Mouse (Mus musculus) myocyte (in vitro differentiated cells): ENCODE data around the gene Fam189b. TPM values are rescaled to one million over a fixed set of nuclear protein-coding genes. Genes with fewer than 3 reads are reported as not detected.
A peak's percentile ranks its signal among the peaks of the same experiment; 100 is the strongest.

ENCODE experiments used
- H3K27me3 ChIP-seq: one replicate; pipeline ENCODE4 v1.6.1; 2011; ENCODE audit not compliant: control insufficient read depth, insufficient read depth, insufficient read length
- H3K36me3 ChIP-seq: one replicate; pipeline ENCODE4 v1.6.1; 2011; ENCODE audit not compliant: control insufficient read depth, insufficient read depth
- H3K4me2 ChIP-seq: one replicate; pipeline ENCODE4 v1.6.1; 2011; ENCODE audit warnings: low read depth, control low read depth
- H3K4me3 ChIP-seq: one replicate; pipeline ENCODE4 v1.5.1; 2011; ENCODE audit warnings: mild to moderate bottlenecking, control low read depth, moderate library complexity
- H3K79me2 ChIP-seq: one replicate; pipeline ENCODE4 v1.6.1; 2011; ENCODE audit not compliant: control insufficient read depth, insufficient read depth
- H3ac ChIP-seq: one replicate; pipeline ENCODE4 v1.6.1; 2011; ENCODE audit not compliant: control insufficient read depth, insufficient read length
- CEBPB ChIP-seq: IDR thresholded peaks from 2 replicates; pipeline ENCODE4 v1.6.1; 2011; ENCODE audit warnings: mild to moderate bottlenecking, moderate library complexity; ENCODE audit not compliant: poor library complexity, insufficient read depth, severe bottlenecking
- E2F4 ChIP-seq: IDR thresholded peaks from one replicate; pipeline ENCODE4 v1.6.1; 2011; ENCODE audit warnings: mild to moderate bottlenecking, control low read depth, moderate library complexity; ENCODE audit not compliant: insufficient read depth
- MAX ChIP-seq: IDR thresholded peaks from one replicate; pipeline ENCODE4 v1.6.1; 2011; ENCODE audit warnings: low read depth, mild to moderate bottlenecking, control low read depth
- MYOD1 ChIP-seq, 3 experiments: IDR thresholded peaks; one replicate each; pipeline ENCODE4 v1.6.1; 2011; ENCODE audit warnings: control low read depth in 2 of 3, low read depth in 2 of 3, mild to moderate bottlenecking in 2 of 3, moderate library complexity in 1 of 3; ENCODE audit not compliant: insufficient read length in 2 of 3, control insufficient read depth in 1 of 3
- MYOG ChIP-seq, 3 experiments: IDR thresholded peaks; one replicate each; pipeline ENCODE4 v1.6.1; 2011; ENCODE audit warnings: control low read depth in 2 of 3, low read depth in 2 of 3, mild to moderate bottlenecking in 2 of 3; ENCODE audit not compliant: insufficient read length in 2 of 3, control insufficient read depth in 1 of 3, insufficient read depth in 1 of 3
- POLR2A ChIP-seq: IDR thresholded peaks from one replicate; pipeline ENCODE4 v1.6.1; 2011; ENCODE audit warnings: low read depth, mild to moderate bottlenecking, control low read depth, moderate library complexity; ENCODE audit not compliant: insufficient read length
- POLR2AphosphoS2 ChIP-seq: IDR thresholded peaks from one replicate; pipeline ENCODE4 v1.6.1; 2011; ENCODE audit warnings: low read depth, control low read depth; ENCODE audit not compliant: insufficient read length
- REST ChIP-seq: IDR thresholded peaks from one replicate; pipeline ENCODE4 v1.6.1; 2011; ENCODE audit warnings: mild to moderate bottlenecking, control low read depth, moderate library complexity; ENCODE audit not compliant: insufficient read depth, insufficient read length
- SRF ChIP-seq: IDR thresholded peaks from one replicate; pipeline ENCODE4 v1.6.1; 2011; ENCODE audit warnings: low read depth; ENCODE audit not compliant: control insufficient read depth, insufficient read length
- TCF12 ChIP-seq: IDR thresholded peaks from one replicate; pipeline ENCODE4 v1.6.1; 2011; ENCODE audit warnings: mild to moderate bottlenecking, control low read depth; ENCODE audit not compliant: poor library complexity, insufficient read depth, severe bottlenecking
- TCF3 ChIP-seq: IDR thresholded peaks from one replicate; pipeline ENCODE4 v1.6.1; 2011; ENCODE audit warnings: low read depth, control low read depth; ENCODE audit not compliant: insufficient read length
- USF1 ChIP-seq: IDR thresholded peaks from one replicate; pipeline ENCODE4 v1.6.1; 2011; ENCODE audit warnings: low read depth, mild to moderate bottlenecking, control low read depth, moderate library complexity
- polyA plus RNA-seq: library from polyadenylated mRNA; unstranded; fragments of >200 nt; fragmentation: generic; extraction: Trizol; gene quantifications from one replicate; pipeline ENCODE4 v1.2.1, GENCODE M21; 2012; ENCODE audit warnings: missing spikeins

Gene Fam189b
- polyA plus RNA-seq, 1 experiment: 15.0 TPM

- H3K36me3 ChIP-seq: peaks cover 17% of the 10 kb centered on the region
- no peak for TF ChIP-seq TCF3
- TF ChIP-seq REST: no peak
- no peak for TF ChIP-seq MYOG (IDR thresholded peaks at IDR 0.05; ENCODE audit: control insufficient read depth in 1 of 3, insufficient read depth in 1 of 3, insufficient read length in 2 of 3, low read depth in 2 of 3)
- no peak for TF ChIP-seq SRF
- no peak for TF ChIP-seq MYOD1 (IDR thresholded peaks at IDR 0.05; ENCODE audit: control insufficient read depth in 1 of 3, insufficient read length in 2 of 3, low read depth in 2 of 3)
- no peak for TF ChIP-seq USF1
- TF ChIP-seq POLR2A: no peak
- no peak for TF ChIP-seq TCF12
- TF ChIP-seq E2F4: no peak
- TF ChIP-seq MAX: no peak
- TF ChIP-seq POLR2AphosphoS2: no peak
- TF ChIP-seq CEBPB: no peak
- no peak overlapping the region for H3K4me3 ChIP-seq
- no peak overlapping the region for H3ac ChIP-seq
- no peak overlapping the region for H3K4me2 ChIP-seq
- H3K79me2 ChIP-seq: peaks cover 14% of the 10 kb centered on the region
- H3K27me3 ChIP-seq: no peaks in the 10 kb centered on the region
Measured at GRCm38 (mm10) chr3:89179056-89179455, 3.9 kb upstream of the Fam189b start.

GRCm38 (mm10) chr3:89181749-89182500 is 1.0 kb upstream of the Fam189b start:
- Histone ChIP-seq H3K4me3 (no peak overlapping the region), H3K36me3 (no peaks in the 10 kb centered on the region), H3K79me2 (peaks cover 14% of the 10 kb centered on the region), H3K27me3 (no peaks in the 10 kb centered on the region), H3ac (no peak overlapping the region), H3K4me2 (no peak overlapping the region)
- TF ChIP-seq MYOD1 (IDR thresholded peaks at IDR 0.05; ENCODE audit: control insufficient read depth in 1 of 3, insufficient read length in 2 of 3, low read depth in 2 of 3) (no peak), TCF12 (no peak), SRF (no peak), REST (no peak), E2F4 (no peak), POLR2A (no peak), USF1 (no peak), TCF3 (no peak), CEBPB (no peak), MAX (no peak), MYOG (IDR thresholded peaks at IDR 0.05; ENCODE audit: control insufficient read depth in 1 of 3, insufficient read depth in 1 of 3, insufficient read length in 2 of 3, low read depth in 2 of 3) (no peak), POLR2AphosphoS2 (no peak)

GRCm38 (mm10) chr3:89182531-89183057 is 349 bp upstream of the Fam189b start:
- no peak for TF ChIP-seq REST
- TF ChIP-seq POLR2AphosphoS2: no peak
- TF ChIP-seq TCF12: no peak
- TF ChIP-seq MYOG (IDR thresholded peaks at IDR 0.05; ENCODE audit: control insufficient read depth in 1 of 3, insufficient read depth in 1 of 3, insufficient read length in 2 of 3, low read depth in 2 of 3): no peak
- no peak for TF ChIP-seq E2F4
- TF ChIP-seq CEBPB: no peak
- no peak for TF ChIP-seq SRF
- TF ChIP-seq TCF3: no peak
- no peak for TF ChIP-seq POLR2A
- Histone ChIP-seq H3K27me3 (no peaks in the 10 kb centered on the region), H3K4me3 (peak overlapping the region; percentile 35), H3K4me2 (no peak overlapping the region), H3ac (peak overlapping the region; percentile 8), H3K79me2 (peaks cover 14% of the 10 kb centered on the region), H3K36me3 (no peaks in the 10 kb centered on the region)

- TF ChIP-seq MAX (no peak), TCF12 (no peak), E2F4 (no peak), USF1 (no peak), SRF (no peak), REST (no peak), MYOD1 (IDR thresholded peaks at IDR 0.05; ENCODE audit: control insufficient read depth in 1 of 3, insufficient read length in 2 of 3, low read depth in 2 of 3) (no peak), MYOG (IDR thresholded peaks at IDR 0.05; ENCODE audit: control insufficient read depth in 1 of 3, insufficient read depth in 1 of 3, insufficient read length in 2 of 3, low read depth in 2 of 3) (no peak), POLR2AphosphoS2 (no peak)
- Histone ChIP-seq H3K36me3 (no peaks in the 10 kb centered on the region), H3ac (peak overlapping the region; percentile 8), H3K27me3 (no peaks in the 10 kb centered on the region), H3K79me2 (peaks cover under 1% of the 10 kb centered on the region), H3K4me2 (peak overlapping the region; percentile 68), H3K4me3 (peak overlapping the region; percentile 35)
Measured at GRCm38 (mm10) chr3:89183959-89184315, 994 bp downstream of the Fam189b start.

GRCm38 (mm10) chr3:89187197-89187596 is 4.3 kb downstream of the Fam189b start:
- no peak for TF ChIP-seq USF1
- Histone ChIP-seq H3K4me2 (no peak overlapping the region), H3K27me3 (no peaks in the 10 kb centered on the region)

More at GRCm38 (mm10) chr3:89187197-89187596, 4.3 kb downstream of the Fam189b start:
- no peaks in the 10 kb centered on the region for H3K79me2 ChIP-seq
- H3K36me3 ChIP-seq: no peaks in the 10 kb centered on the region
- no peak overlapping the region for H3ac ChIP-seq
- no peak overlapping the region for H3K4me3 ChIP-seq
